Mouse (Mus musculus) hindbrain, postnatal 0 days (tissue): ENCODE results near the gene Tescl. TPM values are rescaled to one million over a fixed set of nuclear protein-coding genes. Genes with fewer than 3 reads are reported as not detected.
A peak's percentile ranks its signal among the peaks of the same experiment; 100 is the strongest.

ENCODE experiments used
- ATAC-seq: fragments of 200-750 bp; cut with Nextera tagmentation; 2 replicates; pipeline ENCODE4 v1.8.0; 2017; ENCODE audit warnings: mild to moderate bottlenecking, moderate TSS enrichment, moderate library complexity
- DNase-seq: peaks from one replicate; pipeline ENCODE4 v3.0.0-alpha.2; 2015; ENCODE audit warnings: low spot score
- H3K27ac ChIP-seq: fragments of 300-500 bp; sonication (generic); 2 replicates; pipeline ENCODE4 v1.5.1; 2014; ENCODE audit warnings: mild to moderate bottlenecking
- H3K27me3 ChIP-seq: fragments of 300-500 bp; sonication (generic); 2 replicates; pipeline ENCODE4 v1.6.1; 2014; ENCODE audit warnings: low read length, mixed read lengths; ENCODE audit not compliant: insufficient read depth
- H3K36me3 ChIP-seq: fragments of 300-500 bp; sonication (generic); 2 replicates; pipeline ENCODE4 v1.6.1; 2014; ENCODE audit warnings: low read length, mixed read lengths; ENCODE audit not compliant: insufficient read depth
- H3K4me1 ChIP-seq: fragments of 300-500 bp; sonication (generic); 2 replicates; pipeline ENCODE4 v1.6.1; 2014; ENCODE audit warnings: antibody characterized with exemption, low read length, mixed read lengths; ENCODE audit not compliant: insufficient read depth
- H3K4me2 ChIP-seq: fragments of 300-500 bp; sonication (generic); 2 replicates; pipeline ENCODE4 v1.6.1; 2014; ENCODE audit warnings: low read depth, mild to moderate bottlenecking, low read length, moderate library complexity, mixed read lengths
- H3K4me3 ChIP-seq: fragments of 300-500 bp; sonication (generic); 2 replicates; pipeline ENCODE4 v1.5.1; 2014; ENCODE audit warnings: low read length
- H3K9ac ChIP-seq: fragments of 300-500 bp; sonication (generic); replicated peaks from 2 replicates; pipeline ENCODE4 v1.6.1; 2014; ENCODE audit warnings: mild to moderate bottlenecking, low read length, moderate library complexity, mixed read lengths
- H3K9me3 ChIP-seq: fragments of 300-500 bp; sonication (generic); 2 replicates; pipeline ENCODE4 v1.6.1; 2016; ENCODE audit warnings: low read length, mixed read lengths
- CTCF ChIP-seq: IDR thresholded peaks from 2 replicates; pipeline ENCODE4 v1.5.1; 2016; ENCODE audit warnings: antibody characterized with exemption, control low read depth, low read depth
- WGBS: fragments of 180-500 bp; shearing (Covaris S2); extraction: QIAGEN DNeasy Blood & Tissue Kit; methylation state at CpG from one replicate; pipeline ENCODE4 v1.1.7; 2014; 5-methylcytosine and 5-hydroxymethylcytosine counted together
- polyA plus RNA-seq: library from polyadenylated mRNA; unstranded; fragments of >200 nt; fragmentation: Nextera tagmentation; extraction: Ambion mirVana; gene quantifications from 2 replicates; pipeline ENCODE4 v1.2.1, GENCODE M21; 2015
- total RNA-seq: library from RNA; depleted of rRNA; stranded (reverse); fragments of >200 nt; gene quantifications from 2 replicates; pipeline ENCODE4 v1.2.3, GENCODE M21; 2014

The Tescl gene
- total and polyA plus RNA-seq, 2 experiments from 2014 or later: 0.46 TPM; not detected in 1

GRCm38 (mm10) chr7:24300771-24301282 is 32.9 kb downstream of the Tescl start, which contains the start of gene Zfp61:
Zfp61 (minus strand) TSS chr7:24301232.
- Histone ChIP-seq H3K4me1 (0 out of 2 replicates have a peak, but pooled peaks cover 7% of the 10 kb centered on the region), H3K36me3 (peaks cover 28% of the 10 kb centered on the region), H3K4me3 (peak within 1 kb of the TSS; percentile 72), H3K27me3 (no peaks in the 10 kb centered on the region), H3K4me2 (peak within 1 kb of the TSS; percentile 83), H3K27ac (peak within 1 kb of the TSS; percentile 48; the same call in 1 of the 2 replicates), H3K9me3 (no peaks in the 10 kb centered on the region), H3K9ac (peak within 1 kb of the TSS; percentile 50; the same call in 1 of the 2 replicates)
- DNase-seq (peak; percentile 69), ATAC-seq (peak; percentile 43; the same call in 1 of the 2 replicates)
- TF ChIP-seq CTCF: no peak
- WGBS: 2% methylated on average over 13 of the region's 13 CpGs

- H3K4me1 ChIP-seq: 0 out of 2 replicates have a peak, but pooled peaks cover 7% of the 10 kb centered on the region
- peak overlapping the region; percentile 83 for H3K4me2 ChIP-seq
- peak; percentile 47 for DNase-seq
- ATAC-seq: peak; percentile 50
- peaks cover 32% of the 10 kb centered on the region for H3K36me3 ChIP-seq
- H3K9me3 ChIP-seq: no peaks in the 10 kb centered on the region
- peak overlapping the region; percentile 50 for H3K9ac ChIP-seq
- TF ChIP-seq CTCF: no peak
- H3K27ac ChIP-seq: 0 out of 2 replicates have a peak overlapping the region, but pooled peaks have one; percentile 94
- under 1% methylated on average over 18 of the region's 18 CpGs for WGBS
- H3K27me3 ChIP-seq: no peaks in the 10 kb centered on the region
- H3K4me3 ChIP-seq: peak overlapping the region; percentile 72
Measured at GRCm38 (mm10) chr7:24299823-24300481, 33.8 kb downstream of the Tescl start.

GRCm38 (mm10) chr7:24298973-24299708 is 34.6 kb downstream of the Tescl start:
- peak overlapping the region; percentile 72 for H3K4me3 ChIP-seq
- H3K4me2 ChIP-seq: peak overlapping the region; percentile 83
- H3K27ac ChIP-seq: peak overlapping the region; percentile 94
- peaks cover 36% of the 10 kb centered on the region for H3K36me3 ChIP-seq
- DNase-seq: peak; percentile 97
- peak; percentile 94 for ATAC-seq
- TF ChIP-seq CTCF: peak; percentile 69
- peak overlapping the region; percentile 86 for H3K9ac ChIP-seq
- under 1% methylated on average over 45 of the region's 47 CpGs for WGBS
- no peaks in the 10 kb centered on the region for H3K9me3 ChIP-seq
- no peaks in the 10 kb centered on the region for H3K27me3 ChIP-seq
- 0 out of 2 replicates have a peak, but pooled peaks cover 7% of the 10 kb centered on the region for H3K4me1 ChIP-seq

- H3K27me3 ChIP-seq: no peaks in the 10 kb centered on the region
- WGBS: 0% methylated on average over 12 of the region's 12 CpGs
- H3K27ac ChIP-seq: peak overlapping the region; percentile 94
- H3K36me3 ChIP-seq: peaks cover 41% of the 10 kb centered on the region
- no peak for TF ChIP-seq CTCF
- peak overlapping the region; percentile 83 for H3K4me2 ChIP-seq
- DNase-seq (no peak), ATAC-seq (no peak)
- H3K9me3 ChIP-seq: no peaks in the 10 kb centered on the region
- 0 out of 2 replicates have a peak, but pooled peaks cover 7% of the 10 kb centered on the region for H3K4me1 ChIP-seq
- peak overlapping the region; percentile 72 for H3K4me3 ChIP-seq
- H3K9ac ChIP-seq: peak overlapping the region; percentile 86
Measured at GRCm38 (mm10) chr7:24298635-24298972, 35.1 kb downstream of the Tescl start.

GRCm38 (mm10) chr7:24297361-24298095 is 36.2 kb downstream of the Tescl start:
- peak overlapping the region; percentile 83; the same call in 1 of the 2 replicates for H3K4me2 ChIP-seq
- WGBS: 92% methylated on average over 15 of the region's 15 CpGs
- H3K27me3 ChIP-seq: no peaks in the 10 kb centered on the region
- ATAC-seq (no peak), DNase-seq (no peak)
- 0 out of 2 replicates have a peak overlapping the region, but pooled peaks have one; percentile 72 for H3K4me3 ChIP-seq
- H3K4me1 ChIP-seq: 0 out of 2 replicates have a peak, but pooled peaks cover 7% of the 10 kb centered on the region
- H3K27ac ChIP-seq: no peak overlapping the region
- peak overlapping the region; percentile 86; the same call in 1 of the 2 replicates for H3K9ac ChIP-seq
- H3K36me3 ChIP-seq: peaks cover 33% of the 10 kb centered on the region
- H3K9me3 ChIP-seq: no peaks in the 10 kb centered on the region
- no peak for TF ChIP-seq CTCF

GRCm38 (mm10) chr7:24296386-24296785 is 37.4 kb downstream of the Tescl start:
- Histone ChIP-seq H3K4me2 (no peak overlapping the region), H3K27me3 (no peaks in the 10 kb centered on the region), H3K9me3 (no peaks in the 10 kb centered on the region), H3K9ac (no peak overlapping the region), H3K4me3 (no peak overlapping the region), H3K27ac (no peak overlapping the region), H3K36me3 (peaks cover 38% of the 10 kb centered on the region), H3K4me1 (0 out of 2 replicates have a peak, but pooled peaks cover 7% of the 10 kb centered on the region)
- ATAC-seq (no peak), DNase-seq (no peak)
- WGBS: 97% methylated on average over 7 of the region's 7 CpGs
- no peak for TF ChIP-seq CTCF
